Mouse (Mus musculus) CH12.LX (cell line): ENCODE results near the gene Anln. TPM values are rescaled to one million over a fixed set of nuclear protein-coding genes. Genes with fewer than 3 reads are reported as not detected.

Source experiments
- DNase-seq: peaks from one replicate; pipeline ENCODE4 v3.0.0-alpha.2; 2013; ENCODE audit errors: extremely low read depth
- H3K27ac ChIP-seq: 2 replicates; pipeline ENCODE4 v1.5.1; 2012; ENCODE audit warnings: low read depth, mild to moderate bottlenecking, control low read depth, moderate library complexity; ENCODE audit not compliant: insufficient read depth
- H3K27me3 ChIP-seq: replicated peaks from 2 replicates; pipeline ENCODE3; 2012; ENCODE audit warnings: inconsistent platforms
- H3K36me3 ChIP-seq, 2 experiments: replicated peaks in 1 of 2; 2 replicates each; pipeline versions ENCODE3 to v1.6.1; 2012; ENCODE audit warnings: inconsistent platforms in 1 of 2, low read length in 1 of 2, mild to moderate bottlenecking in 1 of 2, mixed read lengths in 1 of 2, moderate library complexity in 1 of 2; ENCODE audit not compliant: control insufficient read depth in 1 of 2, insufficient read depth in 1 of 2
- H3K4me1 ChIP-seq, 2 experiments: 2 replicates each; pipeline ENCODE4 v1.6.1; 2012; ENCODE audit warnings: inconsistent platforms in 1 of 2, moderate library complexity in 1 of 2; ENCODE audit not compliant: insufficient read depth in 2 of 2, control insufficient read depth in 1 of 2
- H3K4me2 ChIP-seq: 2 replicates; pipeline ENCODE4 v1.6.1; 2012; ENCODE audit warnings: low read depth, mild to moderate bottlenecking, control low read depth; ENCODE audit not compliant: poor library complexity, insufficient read depth, severe bottlenecking
- H3K4me3 ChIP-seq, 3 experiments: fragments of 150-350 bp in 1 of 3; sonication (generic) in 1 of 3; replicated peaks in 1 of 3; 2 replicates each; pipeline versions ENCODE3 to v1.5.1; 2011 to 2012; ENCODE audit warnings: low read depth in 2 of 3, low read length in 2 of 3, mild to moderate bottlenecking in 2 of 3, moderate library complexity in 2 of 3, control low read depth in 1 of 3, improper control_type of control experiment in 1 of 3, inconsistent platforms in 1 of 3, mixed read lengths in 1 of 3; ENCODE audit not compliant: poor library complexity in 1 of 3
- H3K79me2 ChIP-seq: replicated peaks from 2 replicates; pipeline ENCODE4 v1.6.1; 2012; ENCODE audit warnings: mild to moderate bottlenecking, moderate library complexity; ENCODE audit not compliant: control insufficient read depth, poor library complexity, insufficient read depth, severe bottlenecking; ENCODE audit errors: extremely low read depth
- H3K9ac ChIP-seq: 2 replicates; pipeline ENCODE4 v1.6.1; 2012; ENCODE audit warnings: low read depth, mild to moderate bottlenecking, control low read depth, moderate library complexity; ENCODE audit not compliant: insufficient read depth
- H3K9me3 ChIP-seq: replicated peaks from 2 replicates; pipeline ENCODE3; 2012; ENCODE audit warnings: low read length, inconsistent platforms, mixed read lengths
- CHD1 ChIP-seq: IDR thresholded peaks from 2 replicates; pipeline ENCODE4 v1.6.1; 2012; ENCODE audit warnings: low read depth, low read length, improper control_type of control experiment, inconsistent platforms
- GABPA ChIP-seq: IDR thresholded peaks from 2 replicates; pipeline ENCODE4 v1.6.1; 2012; ENCODE audit warnings: low read depth, low read length, improper control_type of control experiment, inconsistent platforms; ENCODE audit not compliant: insufficient replicate concordance
- JUN ChIP-seq: IDR thresholded peaks from 2 replicates; pipeline ENCODE4 v1.6.1; 2011; ENCODE audit warnings: low read depth, mild to moderate bottlenecking, low read length, improper control_type of control experiment, moderate library complexity; ENCODE audit not compliant: insufficient read depth
- JUND ChIP-seq: conservative IDR thresholded peaks from 2 replicates; pipeline ENCODE4 v1.6.1; 2011; ENCODE audit warnings: low read depth, low read length, improper control_type of control experiment
- MAZ ChIP-seq: IDR thresholded peaks from 2 replicates; pipeline ENCODE4 v1.6.1; 2012; ENCODE audit warnings: low read depth, mild to moderate bottlenecking, inconsistent platforms, low read length, improper control_type of control experiment, moderate library complexity
- MEF2A ChIP-seq: IDR thresholded peaks from 2 replicates; pipeline ENCODE4 v1.6.1; 2014; ENCODE audit warnings: low read depth, mild to moderate bottlenecking, inconsistent platforms, low read length, improper control_type of control experiment, borderline replicate concordance
- MYC ChIP-seq: IDR thresholded peaks from 2 replicates; pipeline ENCODE4 v1.6.1; 2011; ENCODE audit warnings: low read depth, mild to moderate bottlenecking, improper control_type of control experiment, low read length
- SIN3A ChIP-seq: IDR thresholded peaks from 2 replicates; pipeline ENCODE4 v1.6.1; 2012; ENCODE audit warnings: low read length, improper control_type of control experiment, inconsistent platforms
- USF1 ChIP-seq: IDR thresholded peaks from 2 replicates; pipeline ENCODE4 v1.6.1; 2014; ENCODE audit warnings: low read depth, mild to moderate bottlenecking, inconsistent platforms, low read length, improper control_type of control experiment
- USF2 ChIP-seq: conservative IDR thresholded peaks from 2 replicates; pipeline ENCODE4 v1.6.1; 2011; ENCODE audit warnings: low read depth, low read length, improper control_type of control experiment
- ZC3H11A ChIP-seq: IDR thresholded peaks from 2 replicates; pipeline ENCODE4 v1.6.1; 2012; ENCODE audit warnings: low read depth, mild to moderate bottlenecking, inconsistent platforms, low read length, improper control_type of control experiment
- ZKSCAN1 ChIP-seq: IDR thresholded peaks from 2 replicates; pipeline ENCODE4 v1.6.1; 2012; ENCODE audit warnings: low read depth, inconsistent platforms, low read length, improper control_type of control experiment, borderline replicate concordance
- ZMIZ1 ChIP-seq: IDR thresholded peaks from 2 replicates; pipeline ENCODE4 v1.6.1; 2012; ENCODE audit warnings: low read depth, mild to moderate bottlenecking, inconsistent platforms, low read length, improper control_type of control experiment
- dilution Hi-C: fragments of 300-500 bp; cut with MboI; formaldehyde crosslinking; loops from 2 replicates; pipeline ENCODE4 v1.14.3; 2020; ENCODE audit warnings: low sequenced_read_pairs; ENCODE audit not compliant: extremely low pct_unique_long_range_greater_than_20kb, extremely low pct_ligation_motif_present
- in situ Hi-C: fragments of 300-500 bp; cut with MboI; formaldehyde crosslinking; loops from 3 replicates; pipeline ENCODE4 v1.14.3; 2019; ENCODE audit warnings: low sequenced_read_pairs, low pct_ligation_motif_present, low pct_unique_long_range_greater_than_20kb, mixed read lengths
- polyA plus RNA-seq: library from polyadenylated mRNA; unstranded; fragments of >175 nt; gene quantifications from 2 replicates; pipeline ENCODE4 v1.2.1, GENCODE M21; 2012; ENCODE audit warnings: low read depth; ENCODE audit not compliant: insufficient read length
- total RNA-seq, 2 experiments: library from RNA; depleted of rRNA; stranded (reverse); fragments of 300-350 nt in 1 of 2; fragments of >200 nt in 1 of 2; gene quantifications; 2 replicates each; pipeline ENCODE4 v1.2.3; 2012 to 2014

Anln gene
- total and polyA plus RNA-seq, 3 experiments = 12.2 to 15.7 (median 12.3) TPM

DNA sequence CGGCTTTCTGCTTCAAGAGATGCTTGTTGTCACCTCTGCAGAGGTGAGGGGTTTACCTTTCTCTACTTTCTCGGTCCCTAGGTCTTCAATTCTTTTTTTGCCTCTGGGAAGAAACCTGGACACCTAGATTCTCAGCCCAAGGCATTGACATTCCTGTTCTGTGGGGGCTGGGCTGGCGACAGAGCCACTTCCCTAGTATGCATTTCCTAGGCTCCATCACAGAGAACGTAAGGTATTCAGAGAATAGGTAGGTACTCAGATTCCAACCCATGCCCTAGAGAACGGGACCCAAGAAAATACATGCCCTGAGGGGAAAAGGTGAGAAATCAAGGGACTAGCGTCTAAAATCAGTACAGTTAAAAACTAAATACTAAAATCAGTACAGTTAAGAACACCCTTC is 82.3 kb downstream of the Anln start:
- Histone ChIP-seq H3K36me3 (peaks cover 16 to 30% of the 10 kb centered on the region in 2 experiments), H3K4me1 (peaks cover 0 to 10% of the 10 kb centered on the region in 2 experiments; a peak in 2 of 4 replicates), H3K4me2 (peak overlapping the region; percentile 87), H3K27ac (no peak overlapping the region), H3K9ac (peak overlapping the region; percentile 79), H3K27me3 (no peaks in the 10 kb centered on the region), H3K9me3 (peaks cover 20% of the 10 kb centered on the region), H3K79me2 (no peaks in the 10 kb centered on the region), H3K4me3 (peak overlapping the region; percentile 91 to 92 (median 91))
- no peak for TF ChIP-seq JUND
- no peak for TF ChIP-seq JUN
- no peak for TF ChIP-seq USF2
- no peak for TF ChIP-seq MAZ
- no peak for TF ChIP-seq USF1
- no peak for TF ChIP-seq ZC3H11A
- TF ChIP-seq SIN3A = no peak
- no peak for TF ChIP-seq ZMIZ1
- TF ChIP-seq GABPA = no peak
- no peak for DNase-seq
- in situ Hi-C loops (loop anchor here (5.0 kb wide), 1 partner anchor 79 kb away; the partner anchor contains the start of gene Zfp809), dilution Hi-C loops (no loop called here)

DNA sequence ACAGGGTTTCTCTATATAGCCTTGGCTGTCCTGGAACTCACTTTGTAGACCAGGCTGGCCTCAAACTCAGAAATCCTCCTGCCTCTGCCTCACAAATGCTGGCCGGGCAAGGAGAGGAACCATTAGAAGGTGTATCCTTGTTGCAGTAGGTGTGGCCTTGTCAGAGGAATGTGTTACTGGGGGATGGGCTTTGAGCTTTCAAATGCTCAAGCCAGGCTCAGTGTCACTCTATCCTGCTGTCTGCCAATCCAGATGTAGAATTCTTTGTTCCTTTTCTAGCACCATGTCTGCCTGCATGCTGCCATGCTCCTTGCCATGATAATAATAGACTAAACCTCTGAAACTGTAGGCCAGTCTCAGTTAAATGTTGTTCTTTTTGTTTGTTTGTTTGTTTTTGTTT is 86.8 kb downstream of the Anln start:
- Histone ChIP-seq H3K79me2 (no peaks in the 10 kb centered on the region), H3K9me3 (peaks cover 3% of the 10 kb centered on the region), H3K36me3 (peaks cover 33 to 51% of the 10 kb centered on the region in 2 experiments), H3K4me2 (no peak overlapping the region), H3K9ac (no peak overlapping the region), H3K4me3 (no peak overlapping the region), H3K27ac (no peak overlapping the region), H3K27me3 (no peaks in the 10 kb centered on the region), H3K4me1 (peaks cover 0 to 10% of the 10 kb centered on the region in 2 experiments; a peak in 2 of 4 replicates)
- no peak for DNase-seq
- dilution Hi-C loops = no loop called here
- TF ChIP-seq ZKSCAN1 (no peak), CHD1 (no peak), MEF2A (no peak), MYC (no peak)
- in situ Hi-C loops = no loop called here

Other genes with a start within 250 kb of the Anln start
- gene Pigyl, start 232.3 kb downstream of the Anln start, total RNA-seq (2012; rRNA removed) = 22.4 and 24.9 TPM in 2 replicates
- 4.3 and 5.0 TPM in 2 replicates for gene Pigyl, start 232.3 kb downstream of the Anln start, total RNA-seq (2014; rRNA removed)
- gene Pigyl, start 232.3 kb downstream of the Anln start, polyA plus RNA-seq = 17.7 and 22.8 TPM in 2 replicates
- gene Zfp872, start 201.1 kb downstream of the Anln start, total RNA-seq (2012; rRNA removed) = not detected in 2 replicates
- not detected in 2 replicates for gene Zfp872, start 201.1 kb downstream of the Anln start, total RNA-seq (2014; rRNA removed)
- not detected in 2 replicates for gene Zfp872, start 201.1 kb downstream of the Anln start, polyA plus RNA-seq
- 14.0 and 14.2 TPM in 2 replicates for gene Zfp809, start 163.5 kb downstream of the Anln start, total RNA-seq (2012; rRNA removed)
- gene Zfp809, start 163.5 kb downstream of the Anln start, total RNA-seq (2014; rRNA removed) = 11.4 and 13.9 TPM in 2 replicates
- 23.8 and 24.1 TPM in 2 replicates for gene Zfp809, start 163.5 kb downstream of the Anln start, polyA plus RNA-seq
- gene Zfp599, start 129.3 kb downstream of the Anln start, total RNA-seq (2012; rRNA removed) = 2.2 and 2.9 TPM in 2 replicates
- gene Zfp599, start 129.3 kb downstream of the Anln start, total RNA-seq (2014; rRNA removed) = 2.3 and 2.4 TPM in 2 replicates
- 1.7 and 2.1 TPM in 2 replicates for gene Zfp599, start 129.3 kb downstream of the Anln start, polyA plus RNA-seq
- 7.1 and 7.2 TPM in 2 replicates for gene Zfp810, start 81.5 kb downstream of the Anln start, total RNA-seq (2012; rRNA removed)
- gene Zfp810, start 81.5 kb downstream of the Anln start, total RNA-seq (2014; rRNA removed) = 7.5 and 9.7 TPM in 2 replicates
- gene Zfp810, start 81.5 kb downstream of the Anln start, polyA plus RNA-seq = 4.0 and 4.3 TPM in 2 replicates
- 0.46 and 0.93 TPM in 2 replicates for gene 9530077C05Rik, start 22.3 kb upstream of the Anln start, total RNA-seq (2012; rRNA removed)
- 0.71 and 0.78 TPM in 2 replicates for gene 9530077C05Rik, start 22.3 kb upstream of the Anln start, total RNA-seq (2014; rRNA removed)
- gene 9530077C05Rik, start 22.3 kb upstream of the Anln start, polyA plus RNA-seq = 0.27 and 1.4 TPM in 2 replicates
- not detected in 2 replicates for gene Gm17545, start 65.1 kb upstream of the Anln start, total RNA-seq (2012; rRNA removed)
- gene Gm17545, start 65.1 kb upstream of the Anln start, total RNA-seq (2014; rRNA removed) = not detected in 2 replicates
- gene Gm17545, start 65.1 kb upstream of the Anln start, polyA plus RNA-seq = not detected in 2 replicates
- gene Rp9, start 80.6 kb upstream of the Anln start, total RNA-seq (2012; rRNA removed) = 75.5 and 86.9 TPM in 2 replicates
- 64.2 and 82.1 TPM in 2 replicates for gene Rp9, start 80.6 kb upstream of the Anln start, total RNA-seq (2014; rRNA removed)
- 75.9 and 85.0 TPM in 2 replicates for gene Rp9, start 80.6 kb upstream of the Anln start, polyA plus RNA-seq
- gene Bbs9, start 86.5 kb upstream of the Anln start, total RNA-seq (2012; rRNA removed) = 8.1 and 9.1 TPM in 2 replicates
- gene Bbs9, start 86.5 kb upstream of the Anln start, total RNA-seq (2014; rRNA removed) = 7.8 and 8.5 TPM in 2 replicates
- gene Bbs9, start 86.5 kb upstream of the Anln start, polyA plus RNA-seq = 6.9 and 8.5 TPM in 2 replicates